Mouse (Mus musculus) stomach, postnatal 0 days (tissue): ENCODE data around the gene Tenm4. TPM values are rescaled to one million over a fixed set of nuclear protein-coding genes. Genes with fewer than 3 reads are reported as not detected.

Source experiments
- ATAC-seq: fragments of 200-750 bp; cut with Nextera tagmentation; 2 replicates; pipeline ENCODE4 v1.8.0; 2017; ENCODE audit not compliant: low FRiP score, low TSS enrichment
- DNase-seq: peaks from one replicate; pipeline ENCODE4 v3.0.0-alpha.2; 2016; ENCODE audit warnings: low spot score
- H3K27ac ChIP-seq: fragments of 300-500 bp; sonication (generic); replicated peaks from 2 replicates; pipeline ENCODE4 v1.5.1; 2014; ENCODE audit warnings: mild to moderate bottlenecking, control low read depth
- H3K27me3 ChIP-seq: fragments of 300-500 bp; sonication (generic); 2 replicates; pipeline ENCODE4 v1.6.1; 2014; ENCODE audit warnings: low read length; ENCODE audit not compliant: control insufficient read depth, insufficient read depth
- H3K36me3 ChIP-seq: fragments of 300-500 bp; sonication (generic); 2 replicates; pipeline ENCODE4 v1.6.1; 2014; ENCODE audit warnings: low read length, mixed read lengths; ENCODE audit not compliant: control insufficient read depth, insufficient read depth
- H3K4me1 ChIP-seq: fragments of 300-500 bp; sonication (generic); replicated peaks from 2 replicates; pipeline ENCODE4 v1.6.1; 2014; ENCODE audit warnings: antibody characterized with exemption; ENCODE audit not compliant: control insufficient read depth, insufficient read depth
- H3K4me2 ChIP-seq: fragments of 300-500 bp; sonication (generic); replicated peaks from 2 replicates; pipeline ENCODE4 v1.6.1; 2014; ENCODE audit warnings: low read depth, mild to moderate bottlenecking, control low read depth, moderate library complexity
- H3K4me3 ChIP-seq: fragments of 300-500 bp; sonication (generic); 2 replicates; pipeline ENCODE4 v1.5.1; 2014; ENCODE audit warnings: low read depth, low read length, control low read depth
- H3K9ac ChIP-seq: fragments of 300-500 bp; sonication (generic); 2 replicates; pipeline ENCODE4 v1.6.1; 2014; ENCODE audit warnings: mild to moderate bottlenecking, low read length, control low read depth, mixed read lengths
- H3K9me3 ChIP-seq: fragments of 300-500 bp; sonication (generic); 2 replicates; pipeline ENCODE4 v1.6.1; 2016; ENCODE audit warnings: low read length; ENCODE audit not compliant: control insufficient read depth
- CTCF ChIP-seq: IDR thresholded peaks from 2 replicates; pipeline ENCODE4 v1.5.1; 2016; ENCODE audit warnings: antibody characterized with exemption, low read depth, mild to moderate bottlenecking, moderate library complexity
- EP300 ChIP-seq: optimal IDR thresholded peaks from 2 replicates; pipeline ENCODE3; 2016; ENCODE audit warnings: antibody characterized with exemption
- WGBS: fragments of 180-500 bp; shearing (Covaris S2); extraction: QIAGEN DNeasy Blood & Tissue Kit; methylation state at CpG from one replicate; pipeline ENCODE4 v1.1.7; 2014; 5-methylcytosine and 5-hydroxymethylcytosine counted together
- polyA plus RNA-seq: library from polyadenylated mRNA; unstranded; fragments of >200 nt; fragmentation: Nextera tagmentation; extraction: Ambion mirVana; gene quantifications from 2 replicates; pipeline ENCODE4 v1.2.1, GENCODE M21; 2015

Gene Tenm4
- polyA plus RNA-seq, 1 experiment from 2014 or later = 7.2 TPM

- DNase-seq (no peak), ATAC-seq (no peak)
- H3K4me1 ChIP-seq = no peaks in the 10 kb centered on the region
- H3K27ac ChIP-seq = no peak overlapping the region
- no peak overlapping the region for H3K4me3 ChIP-seq
- WGBS = 66% methylated on average over 6 of the region's 6 CpGs
- no peaks in the 10 kb centered on the region for H3K36me3 ChIP-seq
- TF ChIP-seq EP300 = no peak
- TF ChIP-seq CTCF = no peak
- H3K9me3 ChIP-seq = no peaks in the 10 kb centered on the region
- H3K4me2 ChIP-seq = no peak overlapping the region
- no peak overlapping the region for H3K9ac ChIP-seq
- H3K27me3 ChIP-seq = no peaks in the 10 kb centered on the region
Observed at GRCm38 (mm10) chr7:96308106-96308505, 137.1 kb downstream of the Tenm4 start.

- Histone ChIP-seq H3K4me1 (no peaks in the 10 kb centered on the region), H3K4me2 (no peak overlapping the region), H3K27me3 (no peaks in the 10 kb centered on the region), H3K4me3 (no peak overlapping the region), H3K9me3 (no peaks in the 10 kb centered on the region), H3K27ac (no peak overlapping the region), H3K36me3 (no peaks in the 10 kb centered on the region), H3K9ac (no peak overlapping the region)
- TF ChIP-seq CTCF = no peak
- WGBS = 73% methylated on average over 4 of the region's 4 CpGs
- DNase-seq (no peak), ATAC-seq (no peak)
Observed at GRCm38 (mm10) chr7:96329343-96329742, 158.3 kb downstream of the Tenm4 start.

GRCm38 (mm10) chr7:96331186-96331585, 160.1 kb downstream of the Tenm4 start:
- no peaks in the 10 kb centered on the region for H3K9me3 ChIP-seq
- H3K9ac ChIP-seq = no peak overlapping the region
- WGBS = 32% methylated on average over 1 of the region's 1 CpGs
- no peak for TF ChIP-seq CTCF
- no peak for TF ChIP-seq EP300
- H3K36me3 ChIP-seq = no peaks in the 10 kb centered on the region
- no peak overlapping the region for H3K4me2 ChIP-seq
- no peaks in the 10 kb centered on the region for H3K4me1 ChIP-seq
- DNase-seq (no peak), ATAC-seq (no peak)
- H3K4me3 ChIP-seq = no peak overlapping the region
- H3K27ac ChIP-seq = no peak overlapping the region
- no peaks in the 10 kb centered on the region for H3K27me3 ChIP-seq

GRCm38 (mm10) chr7:96334361-96334760, 163.3 kb downstream of the Tenm4 start:
- Histone ChIP-seq H3K27me3 (no peaks in the 10 kb centered on the region), H3K27ac (no peak overlapping the region), H3K36me3 (no peaks in the 10 kb centered on the region), H3K9me3 (no peaks in the 10 kb centered on the region), H3K4me3 (no peak overlapping the region), H3K4me2 (no peak overlapping the region), H3K9ac (no peak overlapping the region), H3K4me1 (no peaks in the 10 kb centered on the region)
- 28% methylated on average over 2 of the region's 2 CpGs for WGBS
- TF ChIP-seq CTCF (no peak), EP300 (no peak)
- ATAC-seq = no peak
- DNase-seq = peak; percentile 27

GRCm38 (mm10) chr7:96336376-96336775, 165.3 kb downstream of the Tenm4 start:
- Histone ChIP-seq H3K27me3 (no peaks in the 10 kb centered on the region), H3K4me1 (no peaks in the 10 kb centered on the region), H3K4me3 (no peak overlapping the region), H3K9me3 (no peaks in the 10 kb centered on the region), H3K4me2 (no peak overlapping the region), H3K27ac (no peak overlapping the region), H3K9ac (no peak overlapping the region), H3K36me3 (no peaks in the 10 kb centered on the region)
- TF ChIP-seq EP300 (no peak), CTCF (no peak)
- ATAC-seq = no peak
- no peak for DNase-seq

- TF ChIP-seq CTCF (no peak), EP300 (no peak)
- 39% methylated on average over 5 of the region's 5 CpGs for WGBS
- no peak overlapping the region for H3K4me2 ChIP-seq
- DNase-seq = no peak
- no peak overlapping the region for H3K4me3 ChIP-seq
- H3K4me1 ChIP-seq = no peaks in the 10 kb centered on the region
- no peaks in the 10 kb centered on the region for H3K27me3 ChIP-seq
- H3K9ac ChIP-seq = no peak overlapping the region
- H3K36me3 ChIP-seq = no peaks in the 10 kb centered on the region
- no peaks in the 10 kb centered on the region for H3K9me3 ChIP-seq
- H3K27ac ChIP-seq = no peak overlapping the region
- ATAC-seq = no peak
Observed at GRCm38 (mm10) chr7:96340826-96341225, 169.8 kb downstream of the Tenm4 start.
